Mouse (Mus musculus): ENCODE results near the gene Psmd9.

Gene Psmd9

DNA sequence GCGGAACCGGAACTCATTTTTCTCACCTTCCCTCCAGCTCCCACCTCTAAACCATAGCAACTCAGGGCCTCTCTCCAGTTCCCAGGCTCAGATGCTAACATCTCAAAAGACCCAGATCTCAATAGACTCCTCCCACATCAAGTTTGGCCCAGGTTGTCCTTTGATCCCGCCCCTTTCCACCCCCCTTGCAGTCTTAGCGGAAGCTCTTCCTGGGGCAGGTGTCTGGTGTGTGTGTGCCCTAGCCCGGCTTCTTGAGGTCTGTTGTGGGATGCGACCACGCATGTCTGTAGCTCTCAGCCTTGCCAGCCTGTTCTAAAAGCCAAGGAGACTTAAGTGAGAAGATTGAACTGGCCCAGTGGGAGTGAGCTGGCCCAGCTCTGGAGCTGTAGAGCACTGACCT, 18.6 kb upstream of the Psmd9 start:
- DNase-seq = no peak

- DNase-seq = no peak
Observed at GRCm38 (mm10) chr5:123151077-123151476, 18.1 kb upstream of the Psmd9 start.

DNA sequence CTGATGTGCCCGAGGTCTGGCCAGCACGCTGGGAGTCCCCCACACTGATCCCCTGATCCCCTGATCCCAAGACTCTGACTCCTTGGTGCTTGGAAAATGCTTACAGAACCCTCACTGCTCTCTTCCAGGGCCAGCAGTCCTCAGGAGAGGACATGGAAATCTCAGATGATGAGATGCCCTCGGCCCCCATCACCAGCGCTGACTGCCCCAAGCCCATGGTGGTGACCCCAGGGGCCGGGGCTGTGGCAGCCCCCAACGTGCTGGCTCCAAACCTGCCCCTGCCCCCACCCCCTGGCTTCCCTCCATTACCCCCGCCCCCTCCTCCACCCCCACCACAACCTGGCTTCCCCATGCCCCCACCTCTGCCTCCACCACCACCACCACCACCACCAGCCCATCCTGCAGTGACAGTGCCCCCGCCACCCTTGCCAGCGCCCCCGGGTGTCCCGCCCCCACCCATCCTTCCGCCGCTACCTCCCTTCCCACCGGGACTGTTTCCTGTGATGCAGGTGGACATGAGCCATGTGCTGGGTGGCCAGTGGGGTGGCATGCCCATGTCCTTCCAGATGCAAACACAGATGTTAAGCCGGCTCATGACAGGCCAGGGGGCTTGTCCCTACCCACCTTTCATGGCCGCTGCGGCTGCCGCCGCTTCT, 17.4 kb upstream of the Psmd9 start:
- DNase-seq = no peak

GRCm38 (mm10) chr5:123152901-123153300, 16.3 kb upstream of the Psmd9 start:
- DNase-seq = no peak

DNA sequence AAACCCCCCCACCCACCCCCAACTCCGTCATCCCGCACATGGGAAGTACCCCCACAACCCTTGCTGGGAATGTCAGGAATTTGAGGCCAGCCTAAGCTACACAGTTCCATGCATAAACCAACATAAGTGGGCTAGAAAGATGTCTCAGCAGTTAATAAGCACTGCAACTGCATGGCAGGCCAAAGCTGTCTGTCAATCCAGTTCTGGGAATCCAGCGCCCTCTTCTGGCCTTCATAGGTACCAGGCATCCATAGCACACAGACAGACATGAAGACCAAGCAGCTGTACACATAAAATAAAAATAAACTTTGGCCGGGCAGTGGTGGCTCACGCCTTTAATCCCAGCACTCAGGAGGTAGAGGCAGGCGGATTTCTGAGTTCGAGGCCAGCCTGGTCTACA, 13.8 kb upstream of the Psmd9 start:
- peak; percentile 81 to 86 for DNase-seq

GRCm38 (mm10) chr5:123156763-123157162, 12.4 kb upstream of the Psmd9 start:
- no peak for DNase-seq

DNA sequence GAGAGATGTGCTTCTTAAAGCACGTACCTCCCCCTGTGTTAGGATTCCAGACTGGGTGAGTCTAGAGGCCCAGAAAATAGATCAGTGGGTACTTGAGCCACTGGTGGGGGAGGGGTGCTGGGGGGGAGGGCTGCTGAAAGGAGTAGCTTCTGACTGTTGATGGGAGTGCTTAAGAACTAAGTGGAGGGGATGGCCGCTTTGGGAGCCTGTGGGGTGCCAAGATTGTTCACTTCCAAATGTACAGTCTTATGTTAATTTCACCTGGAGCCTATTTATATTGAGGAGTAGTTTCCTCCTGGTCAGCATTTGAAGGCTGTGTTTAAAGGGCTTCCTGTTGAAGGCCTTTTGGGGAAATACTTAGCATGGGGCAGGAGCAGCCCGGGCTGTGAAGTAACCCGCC, 11.2 kb upstream of the Psmd9 start:
- no peak for DNase-seq

DNA sequence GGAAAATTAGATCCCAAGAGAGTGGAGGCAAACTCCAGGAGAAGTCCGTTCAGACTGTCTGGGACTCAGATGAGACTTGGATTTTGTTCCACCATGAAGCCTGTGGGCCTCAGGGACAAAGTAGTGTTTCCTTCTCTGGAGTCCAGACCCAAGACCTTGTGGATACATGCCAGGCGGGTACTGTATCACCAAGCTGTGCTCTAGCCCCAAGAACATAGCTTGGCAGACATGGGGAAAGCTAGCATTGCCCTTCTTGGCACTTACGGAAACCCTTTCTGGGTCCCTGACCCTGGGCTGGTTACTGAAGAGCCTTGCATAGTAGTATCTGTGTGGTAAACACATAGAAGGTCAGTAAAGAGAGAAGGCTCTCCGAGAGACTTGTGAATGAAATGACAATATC, 9.8 kb upstream of the Psmd9 start:
- DNase-seq = no peak

- no peak for DNase-seq
Observed at GRCm38 (mm10) chr5:123159866-123160265, 9.3 kb upstream of the Psmd9 start.

DNA sequence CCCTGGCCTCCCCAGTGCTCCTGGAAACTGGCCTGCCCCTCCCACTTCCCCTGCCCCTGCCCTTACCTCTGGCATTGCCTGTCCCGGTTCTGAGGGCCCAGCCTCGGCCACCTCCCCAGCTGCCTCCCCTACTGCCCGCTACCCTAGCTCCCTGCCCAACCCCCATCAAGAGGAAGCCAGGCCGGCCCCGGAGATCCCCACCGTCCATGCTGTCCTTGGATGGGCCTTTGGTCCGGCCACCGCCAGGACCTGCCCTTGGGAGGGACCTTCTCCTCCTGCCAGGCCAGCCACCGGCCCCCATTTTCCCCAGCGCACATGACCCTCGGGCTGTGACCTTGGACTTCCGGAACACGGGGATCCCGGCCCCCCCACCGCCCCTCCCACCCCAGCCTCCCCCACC, 8.9 kb upstream of the Psmd9 start:
- no peak for DNase-seq

DNA sequence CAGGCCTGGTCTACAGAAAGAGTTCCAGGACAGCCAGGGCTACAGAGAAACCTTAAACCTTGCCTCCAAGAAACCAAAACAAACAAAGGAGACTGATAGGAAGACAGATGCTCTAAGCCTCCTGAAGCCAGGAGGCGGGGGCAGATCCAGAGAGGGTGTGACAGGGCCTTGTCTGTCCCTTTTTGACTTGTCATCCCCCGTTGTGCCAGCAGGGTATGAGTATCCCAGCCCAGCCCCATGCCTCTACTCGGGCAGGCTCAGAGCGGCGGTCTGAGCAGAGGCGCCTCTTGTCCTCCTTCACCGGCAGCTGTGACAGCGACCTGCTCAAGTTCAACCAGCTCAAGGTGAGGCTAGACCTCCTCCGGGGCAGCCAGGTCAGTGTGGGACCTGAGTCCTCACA, 6.3 kb upstream of the Psmd9 start:
- DNase-seq = no peak

DNA sequence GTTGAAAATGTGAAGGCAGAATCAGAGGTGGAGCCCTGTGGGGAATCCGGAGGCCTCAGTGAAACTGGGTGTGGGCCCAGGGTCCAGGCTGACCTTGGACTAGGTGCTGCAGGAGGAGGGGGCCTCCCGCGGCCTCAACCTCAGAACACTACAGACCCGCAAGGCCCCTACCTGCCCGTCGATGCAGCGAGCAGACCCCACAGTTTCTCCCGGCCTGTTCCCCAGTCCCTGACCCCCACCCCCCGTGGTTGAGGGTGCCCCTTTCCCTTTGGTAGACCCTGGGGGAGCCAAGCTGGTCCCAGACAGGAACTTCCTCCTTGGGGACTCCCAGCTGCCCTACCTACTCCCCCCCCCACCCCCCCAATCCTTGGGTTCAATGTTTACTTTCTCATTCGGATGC, 2.8 kb upstream of the Psmd9 start:
- DNase-seq = peak in 1 of 2 experiments; percentile 24

- no peak for DNase-seq
Observed at GRCm38 (mm10) chr5:123167591-123167990, 1.6 kb upstream of the Psmd9 start.

GRCm38 (mm10) chr5:123170365-123170764, 1.2 kb downstream of the Psmd9 start:
- no peak for DNase-seq

DNA sequence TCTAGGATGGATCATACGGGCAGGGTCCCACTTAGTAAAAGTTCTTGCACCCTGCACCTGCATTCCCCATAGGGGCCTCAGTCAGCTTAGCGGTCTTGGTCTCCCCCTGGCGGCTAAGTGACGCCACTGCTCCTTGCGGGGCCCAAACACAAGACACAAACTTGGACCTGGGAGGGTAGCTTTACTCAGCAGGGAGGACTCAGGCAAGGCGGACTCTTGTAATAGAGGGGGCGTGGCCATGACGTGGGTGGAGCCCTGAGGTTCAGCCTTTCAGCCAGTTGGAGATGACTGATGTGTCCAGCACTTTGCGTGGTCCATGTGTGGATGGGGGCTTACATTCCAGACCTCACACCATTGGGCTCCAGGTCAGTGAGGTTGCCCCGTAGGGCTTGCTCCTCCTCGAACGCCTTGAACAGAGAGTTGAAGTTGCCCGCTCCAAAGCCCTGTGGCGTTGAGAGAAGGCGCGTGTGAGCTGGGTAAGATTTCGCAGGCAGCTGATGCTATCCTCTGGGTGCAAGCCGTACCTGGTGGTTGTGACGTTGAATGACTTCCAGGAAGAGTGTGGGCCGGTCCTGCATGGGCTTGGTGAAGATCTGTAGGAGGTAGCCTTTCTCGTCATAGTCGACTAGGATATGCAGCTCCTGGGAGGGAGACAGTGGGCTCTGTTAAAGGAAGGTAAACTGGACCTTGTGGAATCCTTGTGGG, 2.6 kb downstream of the Psmd9 start:
- peak; percentile 90 to 92 for DNase-seq

GRCm38 (mm10) chr5:123178792-123179191, 9.6 kb downstream of the Psmd9 start:
- DNase-seq = no peak

GRCm38 (mm10) chr5:123180390-123180789, 11.2 kb downstream of the Psmd9 start:
- no peak for DNase-seq

GRCm38 (mm10) chr5:123181536-123181935, 12.3 kb downstream of the Psmd9 start:
- DNase-seq = no peak

- DNase-seq = no peak
Observed at GRCm38 (mm10) chr5:123182651-123183050, 13.4 kb downstream of the Psmd9 start, which contains the start of gene Hpd. TSS of gene Hpd (minus strand) at chr5:123182727.

DNA sequence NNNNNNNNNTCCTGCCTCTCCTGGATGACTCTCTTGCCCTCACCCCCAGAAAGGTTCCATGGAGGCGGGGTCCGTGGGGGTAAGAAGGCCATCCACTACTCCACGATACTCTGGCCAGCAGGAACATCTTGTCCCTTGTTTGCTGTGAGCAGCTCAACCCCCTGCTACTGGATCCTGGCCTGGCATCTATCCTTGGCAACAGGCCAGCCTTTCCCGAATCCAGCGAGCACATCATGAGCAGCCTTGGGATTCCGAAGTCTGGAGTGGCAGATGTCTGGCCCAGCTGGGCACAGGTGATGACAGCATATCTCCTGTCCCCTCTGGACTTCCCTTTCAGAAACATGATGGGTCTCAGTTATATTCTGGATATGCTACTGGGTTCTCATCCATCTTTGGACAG, 16.8 kb downstream of the Psmd9 start:
- DNase-seq = peak; percentile 74 to 78

DNA sequence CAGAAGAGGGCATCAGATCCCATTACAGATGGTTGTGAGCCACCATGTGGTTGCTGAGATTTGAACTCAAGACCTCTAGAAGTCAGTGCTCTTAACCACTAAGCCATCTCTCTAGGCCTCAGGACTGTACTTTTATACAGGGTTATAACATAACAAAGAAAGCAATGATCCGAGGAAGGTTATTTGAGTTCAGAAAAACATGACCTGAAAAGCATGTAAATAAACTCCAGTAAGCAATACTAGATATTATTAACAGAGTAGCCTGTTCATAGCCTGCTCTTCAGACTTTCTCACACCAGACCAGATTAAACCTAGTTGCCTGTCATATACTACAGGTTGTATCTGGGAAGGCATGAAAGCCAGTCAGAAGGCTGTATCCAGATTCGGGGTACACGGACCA, 18.1 kb downstream of the Psmd9 start:
- no peak for DNase-seq

DNA sequence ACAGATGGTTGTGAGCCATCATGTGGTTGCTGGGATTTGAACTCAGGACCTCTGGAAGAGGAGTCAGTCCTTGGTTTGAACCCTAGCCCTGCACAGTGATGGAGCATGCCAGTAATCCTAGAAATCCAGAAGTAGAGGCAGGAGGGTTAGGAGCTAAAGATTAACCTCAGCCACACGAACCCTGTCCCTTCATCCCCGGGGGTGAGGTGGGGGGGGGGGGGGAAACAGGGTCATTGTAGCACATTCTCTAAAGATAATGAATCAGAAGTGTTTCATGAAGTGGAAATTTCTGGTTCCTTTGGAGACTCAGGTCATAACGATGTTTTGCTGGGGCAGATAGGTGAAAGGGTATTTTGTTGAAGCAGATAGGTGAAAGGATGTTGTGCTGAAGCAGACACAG, 21.7 kb downstream of the Psmd9 start:
- DNase-seq = no peak

DNA sequence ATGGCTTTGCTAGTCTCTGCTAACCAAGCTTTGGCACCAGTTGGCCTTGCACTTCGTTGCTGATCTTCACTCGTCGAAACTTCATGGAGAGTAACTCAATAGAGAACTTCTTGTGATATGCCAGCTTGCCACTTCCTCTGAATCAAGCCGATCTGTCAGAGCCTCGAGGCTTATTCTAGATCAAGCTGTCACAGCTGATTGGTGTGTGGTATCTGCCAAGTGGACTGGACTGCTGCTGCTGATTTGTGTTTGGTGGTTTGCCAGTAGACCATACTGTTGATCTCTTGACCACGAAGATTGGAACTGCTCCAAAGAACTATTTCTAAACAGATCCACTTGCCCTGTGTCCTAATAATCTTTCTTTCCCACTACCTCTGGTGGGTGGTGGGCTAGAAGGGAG, 22.2 kb downstream of the Psmd9 start:
- peak; percentile 40 to 60 for DNase-seq

- no peak for DNase-seq
Observed at GRCm38 (mm10) chr5:123192606-123193150, 23.5 kb downstream of the Psmd9 start.
